Mouse (Mus musculus): ENCODE data around the gene Iqgap3. TPM values are rescaled to one million over a fixed set of nuclear protein-coding genes. Genes with fewer than 3 reads are reported as not detected.

Iqgap3 gene
- polyA plus RNA-seq, 1 experiment from 2014 or later = 31.2 TPM

DNA sequence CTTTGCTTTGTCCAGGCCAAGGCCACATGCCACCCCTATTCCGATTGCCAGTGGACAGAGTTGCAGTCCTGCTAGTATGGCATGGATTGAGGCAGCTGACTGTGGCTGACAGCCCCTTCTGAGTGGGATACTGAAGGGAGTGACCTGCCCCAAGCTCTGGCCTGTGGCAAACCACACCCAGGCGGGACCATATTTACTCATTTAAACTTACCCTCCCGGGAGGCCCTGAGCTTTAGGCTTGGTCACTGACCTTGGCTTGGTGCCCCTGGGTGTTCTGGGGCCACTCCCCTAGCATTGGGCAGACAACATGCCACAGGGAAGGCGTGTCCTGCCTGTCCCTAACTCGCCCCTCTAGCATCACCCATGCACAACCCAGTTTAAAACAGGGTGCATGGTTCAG, 64.2 kb downstream of the Iqgap3 start:
- TF ChIP-seq CTCF (IDR thresholded peaks at IDR 0.05; ENCODE audit: low read depth) = no peak
- 62% methylated on average over 5 of the region's 5 CpGs for WGBS
- no peaks in the 10 kb centered on the region for H3K9me3 ChIP-seq (ENCODE audit: low read depth, low read length)
- H3K4me3 ChIP-seq (ENCODE audit: low read depth, low read length) = no peak overlapping the region
- DNase-seq (no peak), ATAC-seq (ENCODE audit: insufficient read depth) (no peak)
- H3K27ac ChIP-seq (ENCODE audit: low read depth) = no peak overlapping the region
- H3K4me2 ChIP-seq = peak overlapping the region; percentile 97
- H3K4me1 ChIP-seq (ENCODE audit: insufficient read depth) = peaks cover 55% of the 10 kb centered on the region
- H3K27me3 ChIP-seq (ENCODE audit: insufficient read depth, low read length) = no peaks in the 10 kb centered on the region
- H3K36me3 ChIP-seq (ENCODE audit: insufficient read depth) = no peaks in the 10 kb centered on the region
- H3K9ac ChIP-seq = peak overlapping the region; percentile 14; the same call in 1 of the 2 replicates

DNA sequence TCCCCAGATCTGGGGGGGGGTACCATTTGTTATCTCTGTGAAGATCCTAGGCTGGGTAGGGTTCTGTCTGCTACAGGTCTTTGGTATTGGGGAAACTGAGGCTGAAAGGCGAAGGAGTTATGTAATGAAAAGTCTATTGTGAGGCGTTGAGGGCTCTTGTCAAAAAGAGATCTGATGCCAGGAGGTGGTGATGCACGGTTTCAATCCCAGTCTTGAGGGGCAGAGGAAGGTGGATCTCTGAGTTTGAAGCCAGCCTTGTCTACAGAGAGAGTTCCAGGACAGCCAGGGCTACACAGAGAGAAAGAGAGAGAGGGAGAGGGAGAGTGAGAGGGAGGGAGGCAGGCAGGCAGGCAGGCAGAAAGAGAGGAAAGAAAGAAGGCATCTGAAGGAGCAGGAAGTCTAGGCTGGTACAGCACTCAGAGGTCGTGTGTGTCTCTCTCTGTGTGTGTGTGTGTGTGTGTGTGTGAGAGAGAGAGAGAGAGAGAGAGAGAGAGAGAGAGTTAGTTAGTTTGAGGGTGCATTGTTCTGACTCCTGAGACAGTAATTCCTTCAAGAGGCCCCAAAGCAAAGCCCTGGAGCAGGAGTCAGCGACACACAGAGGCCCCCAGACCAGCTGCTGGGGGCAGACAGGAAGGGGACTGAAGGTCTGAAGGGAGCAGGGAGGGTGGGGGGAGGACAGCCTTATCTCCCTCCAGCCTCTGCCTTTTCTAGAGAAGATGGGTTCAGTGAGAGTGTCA, 64.8 kb downstream of the Iqgap3 start:
- 0 out of 2 replicates have a peak overlapping the region, but pooled peaks have one; percentile 15 for H3K27ac ChIP-seq (ENCODE audit: low read depth)
- WGBS = 40% methylated on average over 5 of the region's 5 CpGs

DNA sequence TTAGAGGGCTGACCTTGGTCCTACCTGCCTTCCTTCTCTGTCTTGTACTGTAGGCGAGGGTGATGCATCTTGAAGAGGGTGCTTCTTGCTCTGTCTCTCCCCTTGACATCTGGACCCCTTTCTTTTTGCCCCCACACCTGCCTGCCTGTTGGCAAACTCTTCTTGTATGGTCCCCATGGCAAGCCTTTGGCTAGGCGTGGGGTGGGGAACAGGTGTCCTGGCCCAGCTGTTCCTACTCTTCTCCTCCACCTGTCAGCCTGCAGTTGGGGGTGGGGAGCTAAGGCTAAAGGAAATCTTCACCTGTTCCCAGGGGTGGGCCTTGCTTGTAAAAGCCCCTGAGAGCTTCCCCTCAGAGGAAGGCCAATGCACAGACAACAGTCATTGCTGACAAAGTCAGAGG, 65.7 kb downstream of the Iqgap3 start:
- WGBS = 59% methylated on average over 2 of the region's 2 CpGs
- ATAC-seq (ENCODE audit: insufficient read depth) = no peak
- Histone ChIP-seq H3K9me3 (ENCODE audit: low read depth, low read length) (no peaks in the 10 kb centered on the region), H3K4me1 (ENCODE audit: insufficient read depth) (peaks cover 49% of the 10 kb centered on the region), H3K4me2 (no peak overlapping the region), H3K4me3 (ENCODE audit: low read depth, low read length) (no peak overlapping the region), H3K27ac (ENCODE audit: low read depth) (no peak overlapping the region), H3K9ac (no peak overlapping the region; the same call in 1 of the 2 replicates), H3K27me3 (ENCODE audit: insufficient read depth, low read length) (no peaks in the 10 kb centered on the region), H3K36me3 (ENCODE audit: insufficient read depth) (no peaks in the 10 kb centered on the region)
- no peak for DNase-seq
- no peak for TF ChIP-seq CTCF (IDR thresholded peaks at IDR 0.05; ENCODE audit: low read depth)

More for the DNA sequence above, 64.8 kb downstream of the Iqgap3 start:
- no peak for TF ChIP-seq CTCF (IDR thresholded peaks at IDR 0.05; ENCODE audit: low read depth)
- Histone ChIP-seq H3K4me2 (no peak overlapping the region), H3K4me1 (ENCODE audit: insufficient read depth) (peaks cover 49% of the 10 kb centered on the region), H3K27me3 (ENCODE audit: insufficient read depth, low read length) (no peaks in the 10 kb centered on the region), H3K36me3 (ENCODE audit: insufficient read depth) (no peaks in the 10 kb centered on the region), H3K9me3 (ENCODE audit: low read depth, low read length) (no peaks in the 10 kb centered on the region), H3K4me3 (ENCODE audit: low read depth, low read length) (no peak overlapping the region), H3K9ac (no peak overlapping the region)
- ATAC-seq (ENCODE audit: insufficient read depth) = no peak
- DNase-seq = no peak

DNA sequence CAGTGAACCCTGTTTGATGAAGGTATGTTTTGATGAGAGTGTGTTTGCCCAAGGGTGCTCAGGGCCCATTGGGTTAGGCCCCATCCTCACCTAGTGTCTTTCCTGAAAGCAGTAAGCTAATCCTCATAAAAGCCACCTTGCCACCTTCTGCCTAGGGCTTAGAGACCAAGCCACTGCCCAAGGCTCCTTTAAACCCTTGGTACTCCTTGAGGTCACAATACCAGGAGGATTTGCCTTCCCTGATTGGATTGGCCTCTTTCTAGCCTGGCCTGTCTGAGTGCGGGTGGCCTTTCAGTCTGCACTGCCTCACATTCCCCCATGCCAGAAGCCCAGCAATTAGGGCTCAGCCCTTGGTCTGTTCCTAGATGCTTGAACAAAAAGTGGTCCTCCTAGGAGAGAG, 66.1 kb downstream of the Iqgap3 start:
- Histone ChIP-seq H3K27me3 (ENCODE audit: insufficient read depth, low read length) (no peaks in the 10 kb centered on the region), H3K36me3 (ENCODE audit: insufficient read depth) (no peaks in the 10 kb centered on the region), H3K27ac (ENCODE audit: low read depth) (no peak overlapping the region), H3K9me3 (ENCODE audit: low read depth, low read length) (no peaks in the 10 kb centered on the region), H3K4me3 (ENCODE audit: low read depth, low read length) (no peak overlapping the region), H3K9ac (no peak overlapping the region), H3K4me1 (ENCODE audit: insufficient read depth) (peaks cover 49% of the 10 kb centered on the region), H3K4me2 (no peak overlapping the region)
- no peak for TF ChIP-seq CTCF (IDR thresholded peaks at IDR 0.05; ENCODE audit: low read depth)
- ATAC-seq (ENCODE audit: insufficient read depth) (no peak), DNase-seq (no peak)
- WGBS = 73% methylated on average over 1 of the region's 1 CpGs

DNA sequence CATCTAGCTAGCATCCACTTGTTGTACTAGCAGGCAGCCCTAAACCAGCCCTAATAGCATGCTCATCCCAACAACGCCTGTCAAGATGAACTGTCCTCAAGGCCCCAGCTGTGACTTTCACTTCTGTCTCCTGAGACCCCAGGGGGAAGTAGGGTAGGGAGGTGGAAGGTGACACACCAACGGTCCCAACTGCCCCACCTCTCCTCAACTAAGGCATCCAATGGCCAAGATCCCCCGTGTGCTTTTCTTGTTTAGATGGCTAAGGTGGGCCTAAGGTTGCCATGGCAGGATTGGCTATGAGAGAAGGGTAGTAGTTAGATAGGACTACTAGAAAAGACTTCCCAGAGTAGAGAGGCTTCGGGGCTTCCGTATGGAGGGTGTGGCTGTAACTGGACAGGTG, 66.6 kb downstream of the Iqgap3 start:
- Histone ChIP-seq H3K9ac (no peak overlapping the region), H3K4me1 (ENCODE audit: insufficient read depth) (peaks cover 49% of the 10 kb centered on the region), H3K9me3 (ENCODE audit: low read depth, low read length) (no peaks in the 10 kb centered on the region), H3K27ac (ENCODE audit: low read depth) (no peak overlapping the region), H3K4me3 (ENCODE audit: low read depth, low read length) (no peak overlapping the region), H3K4me2 (no peak overlapping the region), H3K27me3 (ENCODE audit: insufficient read depth, low read length) (no peaks in the 10 kb centered on the region), H3K36me3 (ENCODE audit: insufficient read depth) (no peaks in the 10 kb centered on the region)
- ATAC-seq (ENCODE audit: insufficient read depth) = no peak
- no peak for TF ChIP-seq CTCF (IDR thresholded peaks at IDR 0.05; ENCODE audit: low read depth)
- no peak for DNase-seq
- WGBS = 81% methylated on average over 5 of the region's 5 CpGs

DNA sequence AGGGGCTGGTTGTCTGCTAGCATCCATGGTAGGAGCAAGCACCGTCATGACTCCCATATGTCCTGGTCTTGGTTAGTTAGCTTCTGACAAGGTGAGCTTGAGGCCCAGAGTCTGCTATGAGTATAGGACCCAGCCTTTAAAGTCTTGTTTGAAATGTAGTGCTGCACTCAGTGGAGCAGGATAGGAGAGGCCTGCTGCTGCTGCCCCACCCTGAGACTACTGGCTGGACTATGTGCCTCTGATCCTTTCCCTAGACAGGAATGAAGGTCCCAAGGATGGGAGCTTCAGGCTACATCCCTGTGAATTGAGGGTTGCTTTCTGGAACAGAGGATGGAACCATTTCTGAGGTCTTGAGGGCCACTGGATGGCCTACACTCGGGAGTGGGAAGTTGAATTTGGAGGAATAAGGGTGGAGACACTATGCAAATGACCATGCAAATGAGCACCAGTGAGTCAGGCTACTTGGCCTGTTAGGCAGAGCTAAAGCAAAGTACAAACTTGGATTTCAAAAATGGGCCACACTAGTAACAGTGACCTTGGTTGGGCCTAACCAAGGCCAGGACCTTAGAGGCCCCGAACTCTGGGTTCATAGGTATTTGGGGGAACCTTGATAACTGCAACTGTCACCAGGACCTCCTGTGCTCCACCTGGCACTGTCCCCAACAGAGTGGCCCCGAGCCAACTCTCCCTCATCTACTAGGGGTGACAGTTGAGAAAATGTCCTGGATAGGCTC, 67.2 kb downstream of the Iqgap3 start:
- H3K4me3 ChIP-seq (ENCODE audit: low read depth, low read length) = no peak overlapping the region
- no peaks in the 10 kb centered on the region for H3K36me3 ChIP-seq (ENCODE audit: insufficient read depth)
- peak overlapping the region; percentile 73; the same call in 1 of the 2 replicates for H3K27ac ChIP-seq (ENCODE audit: low read depth)
- H3K4me1 ChIP-seq (ENCODE audit: insufficient read depth) = peaks cover 45% of the 10 kb centered on the region
- no peaks in the 10 kb centered on the region for H3K9me3 ChIP-seq (ENCODE audit: low read depth, low read length)
- peak overlapping the region; percentile 47; the same call in 1 of the 2 replicates for H3K4me2 ChIP-seq
- ATAC-seq (ENCODE audit: insufficient read depth) (no peak), DNase-seq (peak; percentile 31)
- no peak for TF ChIP-seq CTCF (IDR thresholded peaks at IDR 0.05; ENCODE audit: low read depth)
- 55% methylated on average over 4 of the region's 4 CpGs for WGBS
- H3K9ac ChIP-seq = peak overlapping the region; percentile 4; the same call in 1 of the 2 replicates
- H3K27me3 ChIP-seq (ENCODE audit: insufficient read depth, low read length) = no peaks in the 10 kb centered on the region

DNA sequence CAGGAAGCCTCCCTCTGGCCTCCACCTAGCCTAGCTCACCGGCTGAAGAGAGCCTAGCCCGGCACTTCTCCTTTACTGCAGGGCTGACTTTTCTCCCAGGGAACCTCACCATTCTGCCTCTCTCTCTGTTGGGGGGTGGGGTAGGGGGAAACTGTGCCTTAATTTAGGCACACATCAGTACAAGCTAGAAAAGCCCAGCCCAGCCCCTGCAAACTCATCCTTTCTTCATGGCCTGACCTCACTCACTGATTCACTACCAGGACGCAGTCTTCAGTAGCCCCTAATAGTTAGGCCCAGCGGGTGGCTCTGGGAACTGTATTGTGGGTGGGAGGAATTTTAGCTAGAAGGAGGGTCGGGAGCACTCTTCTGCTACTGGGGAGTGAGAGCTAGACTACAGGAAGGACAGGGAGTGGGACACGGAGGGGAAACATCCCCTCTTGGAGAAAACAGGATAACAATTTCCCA, 67.8 kb downstream of the Iqgap3 start:
- H3K27me3 ChIP-seq (ENCODE audit: insufficient read depth, low read length) = no peaks in the 10 kb centered on the region
- peaks cover 41% of the 10 kb centered on the region for H3K4me1 ChIP-seq (ENCODE audit: insufficient read depth)
- DNase-seq (no peak), ATAC-seq (ENCODE audit: insufficient read depth) (no peak)
- H3K36me3 ChIP-seq (ENCODE audit: insufficient read depth) = peaks cover 2% of the 10 kb centered on the region; the same call in 1 of the 2 replicates
- no peaks in the 10 kb centered on the region for H3K9me3 ChIP-seq (ENCODE audit: low read depth, low read length)
- no peak for TF ChIP-seq CTCF (IDR thresholded peaks at IDR 0.05; ENCODE audit: low read depth)
- 0 out of 2 replicates have a peak overlapping the region, but pooled peaks have one; percentile 6 for H3K4me3 ChIP-seq (ENCODE audit: low read depth, low read length)
- peak overlapping the region; percentile 47 for H3K4me2 ChIP-seq
- peak overlapping the region; percentile 4 for H3K9ac ChIP-seq
- H3K27ac ChIP-seq (ENCODE audit: low read depth) = peak overlapping the region; percentile 73; the same call in 1 of the 2 replicates
- 23% methylated on average over 6 of the region's 6 CpGs for WGBS

Measured in lung, embryonic 14.5 days (tissue).